10 mouse cellular contexts compared by ENCODE assay signal in the genomic region with DNA sequence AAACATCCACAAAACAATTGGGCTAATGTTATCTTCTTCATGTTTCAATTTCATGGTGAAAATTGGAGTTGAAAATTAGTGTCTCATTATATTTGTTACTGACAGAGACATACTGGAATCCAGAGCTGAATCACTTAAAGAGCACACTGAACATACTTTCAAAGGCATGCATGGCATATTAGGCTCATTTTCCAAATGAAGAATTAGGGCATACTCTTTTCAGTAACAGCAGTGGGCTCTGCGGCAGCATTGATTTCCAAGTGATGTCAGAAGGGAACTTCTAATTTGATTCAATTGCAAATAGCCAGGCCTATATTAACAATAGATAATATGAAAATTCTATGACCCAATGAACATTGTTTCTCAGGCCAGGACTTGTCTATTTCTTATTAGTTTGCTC.
"Had no signal": no experiment of that assay in that cellular context is flagged by ENCODE, and none has a peak within 500 bp of the region (broad histone marks: within the 10 kb centered on the region; RNA-seq: fewer than 3 reads in every experiment).

No protein-coding gene starts in this region.

- DNase-seq: right cerebral cortex, adult 18-20 months; right cerebral cortex, postnatal 14 days; right cerebral cortex, postnatal 25 days; right cerebral cortex, postnatal 4 days; spleen, adult 18-20 months; thymus, adult 18-20 months; thymus, adult 2 months; thymus, postnatal 14 days; thymus, postnatal 25 days; thymus, postnatal 4 days had no signal
